Mouse (Mus musculus) yolk sac, embryonic 10.5 days (tissue): ENCODE data around the gene Plekhm3.
A peak's percentile ranks its signal among the peaks of the same experiment; 100 is the strongest.

ENCODE experiments used
- DNase-seq: peaks from one replicate; pipeline ENCODE4 v3.0.0-alpha.2; 2017; ENCODE audit warnings: low spot score

Plekhm3 gene

GRCm38 (mm10) chr1:64826348-64827103 lies 130.1 kb downstream of the Plekhm3 start:
- no peak for DNase-seq

DNA sequence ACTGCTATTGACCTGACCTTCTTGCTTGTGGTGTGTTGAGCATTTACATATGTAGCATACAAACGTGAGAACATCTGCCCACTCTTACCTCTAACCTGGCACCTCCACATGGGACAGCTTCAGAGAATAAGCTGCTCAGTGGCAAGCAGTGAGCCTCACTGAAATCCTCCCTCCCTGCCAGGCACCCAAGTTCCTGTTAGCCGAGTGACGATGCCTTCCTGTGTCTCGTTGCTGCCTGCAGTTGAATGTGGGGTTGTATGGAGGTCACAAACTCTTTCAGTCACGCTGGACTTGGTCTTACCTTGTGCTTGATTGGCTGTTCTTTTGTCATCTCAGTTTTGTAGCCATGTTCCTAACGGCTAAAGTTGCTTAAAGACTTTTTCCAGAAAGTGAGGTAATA lies 133.1 kb downstream of the Plekhm3 start:
- DNase-seq, result no peak

DNA sequence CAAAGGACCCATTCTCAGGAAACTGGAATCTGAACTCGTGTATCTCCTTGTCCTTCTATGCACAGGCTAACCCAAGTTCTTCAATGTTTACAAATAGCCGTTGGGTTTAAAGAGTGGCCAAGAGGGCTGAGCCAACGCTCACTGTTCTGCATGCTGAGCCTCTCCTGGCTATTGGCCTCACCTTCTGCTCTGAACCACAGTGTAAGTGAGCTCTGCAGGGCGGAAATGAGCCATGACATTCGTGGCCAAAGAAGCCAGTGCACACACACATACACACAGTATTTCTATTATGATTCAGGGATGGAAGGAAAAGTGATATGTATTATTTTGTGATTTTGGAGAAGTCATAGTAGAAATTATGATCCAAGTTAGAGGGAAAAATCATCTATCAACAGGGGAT lies 138.9 kb downstream of the Plekhm3 start:
- DNase-seq, result no peak

GRCm38 (mm10) chr1:64813182-64813581 lies 143.4 kb downstream of the Plekhm3 start:
- DNase-seq, result no peak

DNA sequence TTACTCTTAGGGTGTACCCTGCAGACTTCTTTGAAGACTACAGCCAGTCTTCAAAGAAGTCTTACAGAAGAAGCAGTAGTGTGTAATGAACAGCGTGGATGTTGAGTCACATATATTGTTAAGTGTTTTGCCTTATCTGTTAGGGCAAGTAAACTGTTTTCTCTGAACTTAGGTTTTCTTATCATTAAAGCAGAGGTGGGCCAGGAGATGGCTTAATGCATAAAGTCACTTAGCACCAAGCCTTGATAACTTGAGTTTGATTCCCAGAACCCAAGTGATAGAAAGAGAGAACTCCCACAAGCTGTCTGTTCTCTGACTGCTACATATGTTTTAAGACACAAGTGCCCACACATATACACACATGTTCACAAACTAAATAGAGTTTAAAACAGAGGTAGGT lies 144.7 kb downstream of the Plekhm3 start:
- DNase-seq, result no peak

- peak; percentile 34 for DNase-seq
Observed at GRCm38 (mm10) chr1:64809085-64809484, 147.5 kb downstream of the Plekhm3 start.

DNA sequence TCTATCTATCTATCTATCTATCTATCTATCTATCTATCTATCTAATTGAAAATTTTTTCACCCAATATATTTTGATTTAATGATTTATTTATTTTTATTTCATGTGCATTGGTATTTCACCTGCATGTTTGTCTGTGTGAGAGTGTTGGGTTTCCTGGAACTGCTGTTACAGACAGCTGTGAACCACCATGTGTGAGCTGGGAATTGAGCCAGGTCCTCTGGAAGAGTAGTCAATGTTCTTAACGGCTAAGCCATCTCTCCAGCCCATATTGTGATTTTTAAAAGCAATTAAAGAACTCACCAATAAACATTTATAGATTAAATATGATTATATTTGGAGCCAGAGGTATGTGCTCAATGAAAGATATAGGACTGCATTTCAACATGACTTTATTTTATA lies 148.9 kb downstream of the Plekhm3 start:
- DNase-seq, result no peak

- DNase-seq, result no peak
Observed at GRCm38 (mm10) chr1:64805217-64805616, 151.4 kb downstream of the Plekhm3 start.

DNA sequence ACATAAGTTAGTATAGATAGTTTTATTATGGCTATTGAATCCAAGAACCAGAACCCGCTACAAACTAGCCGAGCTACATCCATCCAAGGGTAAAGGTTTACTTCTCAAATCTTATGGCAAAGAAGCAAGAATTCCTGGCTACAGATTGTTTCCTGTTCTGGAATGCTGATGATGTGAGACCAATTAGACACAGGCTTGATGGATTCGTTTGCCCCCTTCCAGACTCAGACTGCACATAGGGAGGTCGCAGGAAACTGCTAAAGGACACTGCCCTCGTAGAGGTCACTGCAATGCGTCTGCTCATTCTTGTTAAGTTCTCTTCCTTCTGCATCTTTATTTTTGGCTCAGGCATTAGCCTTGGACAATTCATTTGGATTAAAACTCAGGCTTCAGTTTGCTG lies 154.0 kb downstream of the Plekhm3 start:
- no peak for DNase-seq

- no peak for DNase-seq
Observed at GRCm38 (mm10) chr1:64797621-64798020, 159.0 kb downstream of the Plekhm3 start.

- no peak for DNase-seq
Observed at GRCm38 (mm10) chr1:64796867-64797582, 159.6 kb downstream of the Plekhm3 start.

- no peak for DNase-seq
Observed at GRCm38 (mm10) chr1:64795284-64796040, 161.2 kb downstream of the Plekhm3 start.

DNA sequence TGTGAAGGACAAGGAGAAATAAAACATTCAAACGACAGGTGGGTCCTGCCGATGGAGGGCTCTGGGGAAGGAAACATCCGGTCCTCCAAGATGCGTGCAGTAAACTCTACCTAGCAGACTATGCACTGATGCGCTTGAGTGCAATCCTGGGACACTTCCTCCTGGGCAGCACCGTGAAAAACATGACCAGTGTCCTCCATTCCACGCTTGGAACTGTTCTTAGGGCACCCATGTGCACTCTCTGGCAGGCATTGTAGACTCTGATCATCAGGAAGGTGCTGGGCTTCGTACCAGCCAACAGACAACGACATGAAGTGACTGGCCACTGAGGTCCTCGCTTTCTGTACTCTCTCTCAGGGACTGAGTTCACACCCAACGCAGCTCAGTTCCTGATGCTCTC lies 162.5 kb downstream of the Plekhm3 start:
- no peak for DNase-seq

DNA sequence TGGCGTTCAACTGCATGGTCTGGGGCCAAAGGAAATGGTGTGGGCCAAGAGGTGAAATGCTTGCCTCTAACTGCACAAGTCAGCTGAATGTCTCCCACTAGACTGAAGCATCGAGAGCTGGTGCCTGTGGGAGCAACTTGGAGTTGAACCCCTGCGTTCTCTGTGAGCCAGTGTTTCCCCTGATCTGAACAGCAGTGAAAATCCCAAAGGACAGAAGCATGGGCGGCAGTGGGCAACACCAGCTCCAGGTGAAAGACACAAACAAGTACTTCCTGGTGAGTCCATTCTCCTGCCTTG lies 163.4 kb downstream of the Plekhm3 start:
- no peak for DNase-seq

GRCm38 (mm10) chr1:64792521-64793233 lies 163.9 kb downstream of the Plekhm3 start:
- peak; percentile 58 for DNase-seq

DNA sequence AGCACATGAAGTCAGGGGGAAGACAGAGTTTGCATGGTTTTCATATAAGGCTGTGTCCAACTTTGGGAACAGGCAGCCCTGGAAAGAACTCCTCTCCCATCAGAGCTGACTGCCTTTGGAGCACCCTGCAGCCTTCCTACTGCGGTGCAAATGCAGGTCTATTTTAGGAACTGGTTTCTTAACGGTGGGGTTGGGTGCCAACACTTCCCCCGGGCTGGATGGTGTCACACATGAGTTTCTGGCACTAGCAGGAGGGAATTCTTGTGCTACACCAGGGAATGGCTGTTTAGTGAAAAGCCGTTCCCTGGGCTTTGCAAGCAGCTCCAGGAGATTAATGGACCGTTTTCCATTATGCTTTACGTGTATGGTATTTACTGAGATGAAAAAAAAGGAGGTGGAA lies 164.8 kb downstream of the Plekhm3 start:
- no peak for DNase-seq

DNA sequence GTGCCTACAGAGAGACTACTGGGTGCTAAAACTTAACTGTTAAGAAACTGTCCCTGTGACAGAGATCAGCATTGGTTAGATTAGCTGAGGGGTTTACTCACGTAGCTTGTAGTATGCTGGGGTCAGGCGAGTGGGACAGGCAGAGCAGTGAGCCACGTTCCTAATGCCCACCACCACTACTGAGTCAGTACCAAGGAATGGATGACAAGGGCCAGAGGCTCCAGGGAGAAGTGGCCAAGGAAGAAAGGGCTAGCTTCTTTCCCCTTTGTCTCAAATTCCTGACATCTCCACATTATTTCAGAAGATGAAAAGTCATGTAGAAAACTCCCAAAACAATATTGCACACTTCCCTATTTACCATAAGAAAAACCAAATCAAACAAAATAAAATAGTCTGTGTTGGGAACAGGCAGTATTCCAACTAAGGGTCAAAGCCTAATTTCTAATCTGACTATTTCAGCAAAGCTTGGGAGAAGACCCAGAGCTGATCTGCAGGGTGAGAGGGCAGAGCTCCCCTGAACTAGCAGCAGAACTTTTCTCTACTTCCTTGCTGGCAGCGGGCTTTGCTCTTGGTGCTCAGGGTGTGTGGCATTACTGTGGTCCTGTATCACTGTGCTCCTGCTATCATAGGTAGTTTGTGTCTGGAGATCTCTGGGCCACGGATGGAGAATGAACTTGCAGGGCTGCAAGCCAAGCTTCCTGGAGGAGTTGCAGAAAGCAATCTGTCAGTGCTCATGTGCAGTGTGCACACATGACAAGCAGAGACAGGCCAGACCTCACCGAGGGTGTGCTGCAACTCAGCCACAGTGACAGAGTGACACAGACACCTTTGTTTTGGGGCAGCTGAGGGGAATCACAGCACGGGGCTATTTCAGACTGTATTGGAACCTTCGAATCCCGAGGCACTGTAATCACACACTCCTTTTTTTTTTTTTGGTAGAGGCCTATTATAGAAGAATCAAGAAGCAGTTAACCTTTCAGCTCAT lies 165.5 kb downstream of the Plekhm3 start:
- no peak for DNase-seq

- DNase-seq, result peak; percentile 93
Observed at GRCm38 (mm10) chr1:64787701-64788515, 168.7 kb downstream of the Plekhm3 start.

DNA sequence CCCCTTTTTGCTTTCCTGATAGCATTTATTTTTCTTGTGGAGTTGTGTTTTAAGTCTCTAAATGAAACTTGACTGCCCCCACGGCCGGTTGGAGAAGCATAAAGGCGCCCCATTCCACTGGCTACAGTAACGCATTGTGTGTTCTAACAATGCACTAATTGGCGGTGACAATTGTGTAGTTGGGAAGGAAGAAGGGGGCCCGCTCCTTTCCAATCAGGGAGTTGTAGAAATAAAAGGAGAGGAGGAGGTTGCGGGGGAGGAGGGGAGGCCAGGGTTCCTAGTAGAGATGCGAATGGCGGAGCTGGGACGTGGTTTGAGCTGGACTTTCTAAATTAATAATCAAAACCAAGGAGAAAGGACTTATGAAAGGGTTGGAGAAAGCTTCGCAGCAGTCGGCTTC lies 176.8 kb downstream of the Plekhm3 start:
- DNase-seq, result no peak

DNA sequence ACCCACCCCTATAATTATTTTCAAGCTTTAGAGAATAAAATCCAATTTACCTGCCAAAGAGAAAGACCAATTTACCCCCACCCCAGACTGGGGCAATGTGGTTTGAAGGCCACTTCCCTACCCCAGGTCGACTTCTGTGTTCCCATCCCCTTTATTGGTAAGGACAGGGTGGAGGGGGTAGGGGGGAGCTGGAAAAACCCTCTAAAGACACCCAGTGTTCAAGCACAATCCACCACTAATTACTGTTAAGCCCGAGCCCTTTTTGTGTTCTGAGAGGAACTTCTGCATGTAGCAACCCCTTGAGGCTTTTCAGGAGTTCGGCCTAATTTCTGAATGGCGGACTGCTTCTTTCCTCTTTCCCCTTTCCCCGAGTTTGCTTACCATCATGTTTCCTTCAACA lies 177.2 kb downstream of the Plekhm3 start:
- no peak for DNase-seq
